12 mouse cellular contexts compared by ENCODE assay signal in the genomic region with DNA sequence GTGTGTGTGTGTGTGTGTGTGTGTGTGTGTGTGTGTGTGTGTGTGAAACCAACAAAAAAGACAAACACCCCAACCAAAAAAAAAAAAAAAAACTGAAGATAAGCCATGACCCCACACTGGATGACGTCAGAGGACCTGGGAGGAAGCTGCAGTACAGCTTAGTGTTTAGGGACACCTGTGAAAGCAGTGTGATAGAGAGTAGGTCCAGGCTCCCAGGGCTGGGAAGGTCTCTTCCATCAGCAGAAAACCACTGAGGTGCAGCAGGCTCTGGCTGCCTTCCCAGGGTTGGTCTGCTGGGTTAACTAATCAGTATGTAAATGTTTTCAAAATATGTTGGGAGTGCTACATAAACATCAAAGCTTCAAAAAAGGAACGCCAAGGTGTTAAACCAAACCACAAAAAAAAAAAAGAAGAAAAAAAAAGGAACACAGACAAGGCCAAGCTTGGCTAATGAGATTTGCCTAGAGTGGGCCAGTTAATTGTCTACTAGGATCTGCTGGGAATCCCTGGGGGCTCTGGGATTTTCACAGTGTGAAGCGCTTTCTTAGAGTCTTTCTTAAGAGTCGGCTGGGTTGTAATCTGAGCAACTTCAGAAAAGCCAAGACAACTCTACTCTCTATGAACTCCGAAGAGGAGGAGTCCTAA. TPM values are rescaled to one million over a fixed set of nuclear protein-coding genes. Genes with fewer than 3 reads are reported as not detected.
DNase-seq lines count a peak whose midpoint lies in the region; ATAC-seq and TF ChIP-seq lines count a peak whose summit lies in the region.
"Had no signal": no experiment of that assay in that cellular context is flagged by ENCODE, and none has a peak within 500 bp of the region (broad histone marks: within the 10 kb centered on the region; RNA-seq: fewer than 3 reads in every experiment).

No protein-coding gene starts in this region.

- H3K27ac ChIP-seq in midbrain, embryonic 14.5 days (replicated peaks; ENCODE audit: low read depth, low read length), result no peak overlapping the region
- no peak overlapping the region for H3K27ac ChIP-seq in midbrain, embryonic 15.5 days
- H3K27ac ChIP-seq in kidney, postnatal 0 days, result peak overlapping the region; percentile 36; the same call in 1 of the 2 replicates
- H3K27ac ChIP-seq: liver, embryonic 15.5 days had no signal

- no peak overlapping the region for H3K4me2 ChIP-seq in midbrain, embryonic 14.5 days (ENCODE audit: low read length)
- H3K4me2 ChIP-seq in midbrain, embryonic 15.5 days, result no peak overlapping the region
- H3K4me2 ChIP-seq in kidney, postnatal 0 days (ENCODE audit: low read length), result no peak overlapping the region
- H3K4me2 ChIP-seq: liver, embryonic 15.5 days; midbrain, embryonic 12.5 days had no signal

- WGBS in midbrain, embryonic 14.5 days, result 7% methylated on average over 5 of the region's 5 CpGs
- WGBS in midbrain, embryonic 15.5 days, result 15% methylated on average over 5 of the region's 5 CpGs
- WGBS in kidney, postnatal 0 days, result 27% methylated on average over 5 of the region's 5 CpGs

- H3K9me3 ChIP-seq in midbrain, embryonic 14.5 days (ENCODE audit: control insufficient read depth, low read length), result no peaks in the 10 kb centered on the region
- no peaks in the 10 kb centered on the region for H3K9me3 ChIP-seq in midbrain, embryonic 15.5 days
- no peaks in the 10 kb centered on the region for H3K9me3 ChIP-seq in kidney, postnatal 0 days (replicated peaks; ENCODE audit: low read length)
- H3K9me3 ChIP-seq: liver, embryonic 15.5 days; midbrain, embryonic 12.5 days had no signal

- no peak for TF ChIP-seq CTCF in brain, embryonic 14.5 days (IDR thresholded peaks at IDR 0.05; ENCODE audit: borderline replicate concordance, extremely low read depth, insufficient read depth, insufficient read length)
- TF ChIP-seq CTCF in kidney, postnatal 0 days (IDR thresholded peaks at IDR 0.05; ENCODE audit: low read depth), result no peak

- 0 out of 2 replicates have a peak, but pooled peaks cover 3% of the 10 kb centered on the region for H3K27me3 ChIP-seq in midbrain, embryonic 14.5 days (ENCODE audit: control insufficient read depth, insufficient read depth, low read length)
- no peaks in the 10 kb centered on the region for H3K27me3 ChIP-seq in midbrain, embryonic 15.5 days (replicated peaks)
- no peaks in the 10 kb centered on the region for H3K27me3 ChIP-seq in kidney, postnatal 0 days (ENCODE audit: insufficient read depth, low read length)

- TF ChIP-seq POLR2A in brain, embryonic 14.5 days (IDR thresholded peaks at IDR 0.05; ENCODE audit: borderline replicate concordance, extremely low read depth, insufficient read depth, insufficient read length, poor library complexity, severe bottlenecking), result no peak

- H3K4me3 ChIP-seq in midbrain, embryonic 14.5 days (replicated peaks; ENCODE audit: low read depth, low read length), result no peak overlapping the region
- no peak overlapping the region for H3K4me3 ChIP-seq in midbrain, embryonic 15.5 days
- H3K4me3 ChIP-seq in kidney, postnatal 0 days (replicated peaks; ENCODE audit: low read depth, low read length), result no peak overlapping the region
- H3K4me3 ChIP-seq: liver, embryonic 15.5 days; midbrain, embryonic 12.5 days had no signal

- DNase-seq in midbrain, embryonic 14.5 days, result peak; percentile 62
- DNase-seq in brain, embryonic 14.5 days (ENCODE audit: low read depth), result peak; percentile 81
- no peak for DNase-seq in kidney, postnatal 0 days (ENCODE audit: low spot score)
- DNase-seq in thymus, postnatal 25 days, result peak; percentile 42
- no peak for DNase-seq in spleen, postnatal 10 days (ENCODE audit: low spot score in 2 of 2)
- no peak for DNase-seq in gastrocnemius, postnatal 10 days
- DNase-seq: right cerebral cortex, postnatal 25 days had no signal

- H3K36me3 ChIP-seq in midbrain, embryonic 14.5 days (ENCODE audit: control insufficient read depth, insufficient read depth, low read length), result peaks cover 8% of the 10 kb centered on the region; the same call in 1 of the 2 replicates
- H3K36me3 ChIP-seq in midbrain, embryonic 15.5 days (replicated peaks), result no peaks in the 10 kb centered on the region
- H3K36me3 ChIP-seq in kidney, postnatal 0 days (ENCODE audit: insufficient read depth, low read length), result no peaks in the 10 kb centered on the region
- H3K36me3 ChIP-seq: liver, embryonic 15.5 days had no signal

- peaks cover 54% of the 10 kb centered on the region for H3K4me1 ChIP-seq in midbrain, embryonic 14.5 days (ENCODE audit: control insufficient read depth, insufficient read depth, low read length)
- peaks cover 53% of the 10 kb centered on the region for H3K4me1 ChIP-seq in midbrain, embryonic 15.5 days
- H3K4me1 ChIP-seq in kidney, postnatal 0 days (replicated peaks; ENCODE audit: insufficient read depth, low read length), result peaks cover 16% of the 10 kb centered on the region; the same call in 1 of the 2 replicates

- H3K9ac ChIP-seq in midbrain, embryonic 14.5 days (replicated peaks; ENCODE audit: low read length), result no peak overlapping the region
- H3K9ac ChIP-seq in midbrain, embryonic 15.5 days, result no peak overlapping the region
- no peak overlapping the region for H3K9ac ChIP-seq in kidney, postnatal 0 days (ENCODE audit: low read depth, low read length)
- H3K9ac ChIP-seq: liver, embryonic 15.5 days; midbrain, embryonic 12.5 days had no signal

- ATAC-seq in midbrain, embryonic 14.5 days (ENCODE audit: low FRiP score, low TSS enrichment), result no peak
- ATAC-seq in midbrain, embryonic 15.5 days (replicated peaks), result no peak
- ATAC-seq in kidney, postnatal 0 days (replicated peaks; ENCODE audit: low FRiP score, low read depth), result peak; percentile 55; the same call in 1 of the 2 replicates

RNA-seq across cellular contexts. Expression of a gene that starts 8.6 kb away (rescaled TPM):
- polyA plus RNA-seq in midbrain, embryonic 14.5 days (2014; fragmentation: Nextera tagmentation; extraction: Ambion mirVana), result 15.3 and 17.1 TPM in 2 replicates
- polyA plus RNA-seq in midbrain, embryonic 15.5 days (2015; fragmentation: Nextera tagmentation; extraction: Ambion mirVana), result 14.1 and 15.9 TPM in 2 replicates
- polyA plus RNA-seq in brain, embryonic 14.5 days (2012; rRNA removed), result 23.8 and 29.7 TPM in 2 replicates
- 7.6 and 7.9 TPM in 2 replicates for polyA plus RNA-seq in kidney, postnatal 0 days (2015; fragmentation: Nextera tagmentation; extraction: Ambion mirVana)
- total RNA-seq in gastrocnemius, postnatal 10 days (2021), result 10 to 100 TPM; 30.3 to 33.4 TPM

RNA-seq across cellular contexts. Expression of a gene that starts 49.0 kb away (rescaled TPM):
- polyA plus RNA-seq in midbrain, embryonic 14.5 days (2014; fragmentation: Nextera tagmentation; extraction: Ambion mirVana), result 0.39 and 0.47 TPM in 2 replicates
- polyA plus RNA-seq in midbrain, embryonic 15.5 days (2015; fragmentation: Nextera tagmentation; extraction: Ambion mirVana), result 0.27 and 0.28 TPM in 2 replicates
- polyA plus RNA-seq in brain, embryonic 14.5 days (2012; rRNA removed), result 0.18 and 0.34 TPM in 2 replicates
- polyA plus RNA-seq in kidney, postnatal 0 days (2015; fragmentation: Nextera tagmentation; extraction: Ambion mirVana), result not detected in 2 replicates
- not detected for total RNA-seq in gastrocnemius, postnatal 10 days (2021)
- total RNA-seq: gastrocnemius, adult 18-20 months; heart, postnatal 25 days had no signal
- polyA plus RNA-seq: liver, embryonic 15.5 days; midbrain, embryonic 12.5 days had no signal

Comparison
In these comparisons a context has a peak if more than half of its experiments do, and no peak if none do; other contexts are left out.
1. DNase-seq: peak in midbrain, embryonic 14.5 days (single experiment), brain, embryonic 14.5 days (single experiment) and thymus, postnatal 25 days (single experiment); none in kidney, postnatal 0 days (single experiment), spleen, postnatal 10 days (0 of 2) and gastrocnemius, postnatal 10 days (single experiment).